Mouse (Mus musculus) neural tube, embryonic 10.5 days (tissue): ENCODE measurements around the gene Prcd.
A peak's percentile ranks its signal among the peaks of the same experiment; 100 is the strongest.
"Not testable (repeated sequence)": the region's sequence is repeated elsewhere in the genome, so short reads cannot be mapped to it uniquely, and the experiment has no call there.

Source experiments
- DNase-seq: peaks from one replicate; pipeline ENCODE4 v3.0.0-alpha.2; 2017; ENCODE audit warnings: low spot score; ENCODE audit errors: extremely low spot score

Prcd gene

DNA sequence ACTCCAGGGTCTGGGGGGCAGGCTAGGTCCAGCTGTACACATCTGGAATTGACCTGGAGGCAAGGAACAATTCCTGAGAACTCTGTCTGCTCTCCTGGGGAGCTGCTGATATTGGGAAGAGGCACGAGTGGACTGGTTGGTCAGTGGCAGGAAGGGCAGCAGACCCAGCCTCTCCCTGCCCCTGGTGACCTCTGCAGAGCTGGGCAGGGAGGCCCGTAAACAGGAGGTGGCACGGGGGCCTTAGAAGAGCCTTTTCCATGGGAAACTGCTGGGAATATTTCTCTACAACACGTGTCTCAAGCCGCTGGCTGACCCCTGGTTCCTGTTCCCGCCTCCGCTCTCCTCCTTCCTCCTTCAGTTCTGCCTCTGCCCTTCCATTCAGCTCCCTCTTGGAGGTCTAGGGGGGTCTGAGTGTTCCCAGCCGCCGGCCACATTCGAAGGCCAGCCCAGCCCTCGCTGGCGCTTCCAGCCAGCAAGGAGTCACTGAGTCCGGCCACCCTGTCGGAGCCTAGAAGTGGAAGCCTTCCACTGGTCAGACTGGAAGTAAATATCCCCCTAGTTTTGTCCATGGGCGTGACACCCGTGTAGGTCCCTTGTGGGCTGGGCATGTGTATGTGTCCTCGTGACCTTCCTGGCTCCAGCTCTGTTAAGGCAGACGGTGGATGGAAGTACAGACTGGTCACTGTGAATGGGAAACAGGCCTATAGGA is 5.0 kb upstream of the Prcd start:
- DNase-seq = no peak

DNA sequence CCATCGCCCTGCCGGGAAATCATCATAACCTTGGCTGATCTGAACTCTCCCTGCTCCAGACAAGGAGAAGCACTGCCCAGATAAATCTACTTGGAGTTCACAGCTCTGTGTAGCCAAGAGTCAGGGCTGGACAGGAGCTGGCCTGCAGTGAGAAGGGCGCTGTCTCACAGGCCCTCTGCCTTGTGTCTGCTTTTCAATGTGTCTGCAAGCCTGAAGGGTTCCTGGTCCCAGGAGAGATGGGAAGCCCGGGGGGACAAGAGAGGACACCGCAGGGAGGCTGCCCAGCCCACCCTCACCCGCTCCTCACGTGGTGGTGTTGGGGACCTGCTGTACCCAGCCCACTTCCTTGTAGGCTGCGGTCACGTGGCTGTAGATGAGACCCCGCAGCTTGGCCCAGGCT is 4.4 kb upstream of the Prcd start:
- no peak for DNase-seq

DNA sequence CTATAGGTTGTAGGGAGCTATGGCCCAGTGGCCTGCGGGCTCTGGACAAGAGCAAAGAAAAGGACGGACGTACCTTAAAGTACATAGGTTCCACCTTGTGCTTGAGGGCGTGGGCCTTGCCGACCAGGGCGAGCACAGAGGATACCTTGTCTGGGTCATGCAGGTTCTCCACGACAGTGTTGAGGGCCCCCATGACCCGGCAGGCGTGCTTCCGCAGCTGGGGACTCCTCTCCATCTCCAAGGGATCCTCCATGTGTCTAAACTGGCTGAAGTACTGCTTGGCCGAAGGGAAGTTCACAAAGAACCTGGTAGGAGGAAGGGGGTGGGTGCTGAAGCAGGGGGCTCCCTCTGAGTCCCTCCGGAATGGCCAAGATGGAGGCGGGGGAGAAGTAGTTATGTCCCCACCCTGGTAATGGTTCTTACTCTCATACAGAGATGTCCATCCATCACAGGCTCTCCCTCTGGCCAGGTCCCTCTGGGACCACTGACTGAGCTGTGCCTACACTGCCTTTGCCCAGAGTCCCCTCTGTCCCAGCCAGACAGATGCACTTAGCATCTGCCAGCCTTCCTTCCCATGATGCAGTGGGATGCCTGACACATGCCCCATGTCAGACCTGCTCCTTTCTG is 3.5 kb upstream of the Prcd start:
- no peak for DNase-seq

DNA sequence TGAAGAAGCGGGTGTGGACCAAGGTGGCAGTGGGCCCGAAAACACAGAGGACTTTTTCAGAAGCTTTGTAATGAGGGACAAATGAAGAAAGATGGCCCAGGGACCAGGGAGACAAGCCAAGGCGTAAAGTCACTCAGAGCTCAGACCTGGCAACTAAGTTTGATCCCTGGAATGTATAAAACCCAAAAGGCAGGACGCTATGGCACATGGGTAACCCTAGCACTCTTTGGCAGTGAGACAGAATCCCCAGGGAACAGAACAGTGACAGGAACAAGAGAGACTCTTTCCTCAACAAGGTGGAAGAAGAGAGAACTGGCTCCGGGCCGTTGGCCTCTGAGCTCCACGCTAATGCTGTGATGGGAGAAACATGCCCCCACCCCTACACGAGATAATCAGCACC is 2.5 kb upstream of the Prcd start:
- no peak for DNase-seq

DNA sequence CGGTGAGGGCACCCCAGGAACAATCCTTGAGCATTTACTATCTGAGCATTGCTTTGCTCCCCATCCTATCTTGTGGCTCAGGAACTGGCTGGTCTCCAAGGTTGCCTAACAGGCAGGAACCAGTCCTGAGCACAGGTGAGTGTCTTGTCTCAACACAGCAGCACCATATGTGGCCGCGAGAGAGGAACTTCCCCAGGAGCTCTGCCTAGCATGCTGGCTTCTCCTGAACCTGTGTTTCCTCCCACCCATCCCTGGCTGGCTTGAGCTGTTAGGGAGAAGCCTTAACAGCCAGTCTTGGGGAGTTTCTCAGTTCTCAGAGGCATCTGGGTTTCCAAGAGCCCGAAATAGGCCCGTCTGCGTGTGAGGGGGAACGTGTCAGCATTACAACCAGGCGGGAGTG is 2.0 kb upstream of the Prcd start:
- no peak for DNase-seq

DNA sequence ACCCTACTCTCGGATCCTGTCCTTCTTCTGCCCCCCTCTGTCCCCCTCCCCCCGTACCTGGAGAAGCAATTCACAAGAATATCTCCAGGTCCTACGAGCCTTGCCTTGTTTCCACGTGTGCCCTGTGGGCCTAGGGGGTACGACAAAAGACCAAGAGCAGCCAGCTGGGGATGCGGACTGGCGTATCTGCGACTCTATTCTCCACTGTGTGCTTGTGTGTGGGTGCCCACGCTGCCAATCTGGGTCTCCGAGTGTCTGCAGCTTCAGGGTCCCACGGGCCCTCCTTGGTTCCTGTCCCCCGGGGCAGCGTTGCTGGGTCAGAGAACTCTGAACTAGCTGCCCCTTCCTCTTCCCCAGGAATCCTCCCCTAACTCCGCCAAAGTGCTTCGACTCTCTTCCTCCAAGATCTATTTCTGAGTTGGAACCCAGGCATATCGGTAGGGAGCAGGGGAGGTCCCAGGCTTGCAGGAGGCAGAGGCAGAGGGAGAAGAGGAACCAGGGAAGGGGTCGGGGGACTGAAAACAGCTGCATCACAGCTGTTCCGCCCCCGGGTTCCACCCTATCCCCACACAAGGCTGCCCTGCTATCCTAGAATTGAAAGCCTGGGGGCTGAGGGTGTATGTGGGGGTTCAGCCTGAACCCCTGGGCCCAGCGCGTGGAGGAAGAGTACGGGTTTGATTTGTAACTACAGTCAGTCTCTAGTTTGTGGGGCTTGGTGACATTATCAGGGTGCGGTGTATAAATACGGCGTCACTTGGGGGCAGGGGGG is 820 bp upstream of the Prcd start:
- DNase-seq = no peak

DNA sequence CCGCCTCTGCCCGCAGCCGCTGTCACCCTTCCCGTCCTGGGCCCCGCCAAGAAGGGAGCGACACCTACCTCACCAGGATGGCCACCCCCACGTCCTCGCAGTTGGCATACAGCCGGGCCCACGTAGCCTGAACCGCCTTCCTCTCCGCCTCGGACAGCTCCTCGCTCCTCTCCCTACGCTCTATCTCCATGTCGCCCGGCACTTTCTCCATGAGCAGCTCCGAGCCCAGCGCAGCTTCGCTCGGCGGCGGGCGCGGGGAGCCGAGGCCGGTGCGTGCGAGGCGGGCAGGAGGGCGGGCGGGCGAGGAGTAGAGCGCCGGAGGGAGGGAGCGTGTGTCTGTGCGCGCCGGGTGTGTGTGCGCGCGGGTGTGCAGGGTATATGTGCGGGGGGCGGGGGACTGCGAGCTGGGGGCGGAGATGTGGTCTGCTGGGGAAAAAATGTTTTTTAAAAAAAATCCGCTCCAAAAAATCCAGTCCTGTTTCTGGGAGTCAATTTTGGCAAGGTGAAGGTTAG is 431 bp downstream of the Prcd start:
- peak; percentile 61 for DNase-seq

DNA sequence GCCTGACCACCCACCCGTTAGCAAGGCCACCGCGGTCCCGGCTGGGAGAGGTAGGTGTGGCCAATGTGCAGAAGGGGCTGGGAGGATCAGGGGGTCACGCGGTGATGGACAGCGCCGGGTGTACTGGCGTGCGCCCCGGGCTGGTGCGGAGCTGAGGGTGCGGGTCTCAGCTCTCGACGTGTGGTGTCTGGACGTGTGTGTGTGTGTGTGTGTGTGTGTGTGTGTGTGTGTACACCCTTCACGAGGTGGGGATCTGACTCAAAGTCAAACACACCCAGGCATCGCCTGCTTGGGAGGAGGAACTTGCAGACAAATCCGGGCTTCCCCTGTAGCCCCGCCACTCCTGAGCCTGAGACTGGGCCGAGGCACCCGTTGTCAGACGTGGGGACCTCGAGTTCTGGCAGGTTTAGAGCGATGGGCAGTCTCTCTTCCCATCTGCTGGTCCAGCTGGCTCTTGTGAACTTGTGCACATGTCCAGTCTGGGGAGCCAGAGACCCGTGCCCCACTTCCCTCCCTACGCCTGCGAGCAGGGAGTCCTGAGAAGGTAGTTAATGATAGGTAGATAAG is 1.0 kb downstream of the Prcd start, which contains the start of gene Cygb:
Gene Cygb (minus strand): TSS at position 59 of the 567 bp plus-strand sequence.
- DNase-seq = peak; percentile 55

DNA sequence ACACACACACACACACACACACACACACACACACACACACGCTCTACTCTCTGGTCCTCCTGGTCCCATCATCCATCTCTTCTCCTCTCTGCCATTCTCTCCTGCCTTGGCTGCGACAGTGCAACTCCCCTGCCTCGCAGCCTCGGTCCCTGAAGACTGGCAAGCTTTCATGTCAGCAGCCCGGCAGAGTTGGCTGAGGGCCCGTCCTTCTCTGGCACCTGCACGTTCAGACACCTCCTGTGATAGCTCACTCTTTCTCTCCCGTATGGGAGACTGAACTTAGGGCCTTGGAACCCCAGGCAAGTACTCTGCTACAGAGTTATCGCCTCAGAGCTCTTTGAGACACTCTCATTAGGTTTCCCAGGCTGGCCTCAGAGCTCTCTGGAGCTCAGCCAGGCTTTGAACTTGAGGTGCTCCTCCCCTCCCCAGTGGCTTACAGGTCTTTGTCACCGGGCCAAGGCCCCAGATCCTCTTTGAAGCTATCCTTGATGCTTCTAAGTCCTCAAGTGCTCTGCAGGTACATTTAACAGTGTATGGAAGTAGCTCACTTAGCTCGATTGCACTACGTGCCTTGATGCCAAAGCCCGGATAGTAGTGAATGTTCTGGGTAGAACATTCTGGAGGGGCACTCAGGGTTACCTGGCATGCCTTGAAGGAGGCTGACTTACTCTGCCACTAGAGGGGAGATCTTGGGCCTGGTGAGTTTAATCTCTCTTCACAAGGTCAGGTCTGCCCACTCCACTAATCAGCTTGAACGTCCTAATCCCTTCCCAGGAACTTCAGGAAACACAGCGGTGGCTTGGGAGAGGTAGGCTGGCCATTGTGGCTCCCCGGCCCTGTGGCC is 3.2 kb downstream of the Prcd start:
- no peak for DNase-seq

DNA sequence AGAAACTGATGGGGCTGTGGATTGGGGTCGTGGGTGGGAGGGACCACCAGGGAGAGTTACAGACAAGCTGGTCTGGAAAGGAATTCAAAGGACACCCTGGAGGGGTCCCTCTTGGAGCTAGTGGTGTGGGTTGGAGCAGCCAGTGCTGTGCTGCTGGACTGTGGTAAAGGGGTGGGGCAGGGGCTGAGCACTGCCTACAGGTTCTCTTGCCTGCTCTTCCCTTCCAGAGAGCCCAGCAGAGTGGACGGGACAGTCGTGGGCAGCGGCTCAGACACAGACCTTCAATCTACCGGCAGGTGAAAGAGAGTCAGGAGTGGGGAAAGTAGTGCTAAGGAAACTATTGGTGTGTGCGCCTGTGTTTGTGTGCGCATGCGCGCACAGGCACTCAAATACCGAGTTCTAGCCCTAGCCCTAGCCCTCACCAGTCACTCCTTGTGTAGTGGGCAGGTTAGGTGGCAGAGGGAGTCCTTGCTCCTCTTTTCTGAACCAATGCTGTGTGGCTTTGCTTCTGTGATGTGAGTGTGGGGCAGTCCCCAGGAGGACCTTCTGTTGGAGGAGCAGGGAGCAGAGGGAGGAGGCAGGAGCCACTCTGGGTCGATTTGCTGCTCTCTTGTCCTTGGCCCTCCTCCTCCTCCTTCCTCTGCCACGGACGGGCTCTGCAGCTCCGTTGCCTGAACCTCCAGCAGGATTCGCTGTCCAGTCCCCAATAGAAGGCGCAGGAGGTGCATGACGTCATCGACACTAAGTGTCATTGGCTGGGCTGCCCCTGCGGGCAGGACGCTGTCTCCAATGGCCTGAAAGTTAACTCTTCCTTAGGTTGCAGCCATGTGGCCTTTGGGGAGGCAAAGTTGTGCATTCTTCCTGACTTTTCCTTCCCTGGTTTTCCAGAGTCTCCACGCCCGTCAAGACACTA is 4.2 kb downstream of the Prcd start:
- DNase-seq = peak; percentile 88

DNA sequence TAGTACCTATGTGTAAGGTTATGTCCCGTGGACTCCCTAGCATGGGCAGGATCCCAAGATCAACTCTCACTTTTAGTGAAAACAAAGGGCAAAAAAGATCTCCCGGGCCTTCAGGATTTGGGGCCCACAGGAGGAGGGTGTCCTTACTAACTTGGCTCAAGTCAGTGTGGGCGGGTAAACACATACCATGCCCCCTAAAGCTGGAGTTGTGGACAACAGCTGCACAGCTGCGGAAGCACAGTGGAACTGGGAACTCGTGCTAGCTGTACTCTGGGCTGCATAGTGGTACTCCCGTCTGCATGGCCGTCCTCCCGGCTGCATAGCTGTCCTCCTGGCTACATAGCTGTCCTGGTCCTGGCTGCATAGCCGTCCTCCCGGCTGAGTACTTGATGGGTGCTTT is 4.9 kb downstream of the Prcd start:
- DNase-seq = no peak

DNA sequence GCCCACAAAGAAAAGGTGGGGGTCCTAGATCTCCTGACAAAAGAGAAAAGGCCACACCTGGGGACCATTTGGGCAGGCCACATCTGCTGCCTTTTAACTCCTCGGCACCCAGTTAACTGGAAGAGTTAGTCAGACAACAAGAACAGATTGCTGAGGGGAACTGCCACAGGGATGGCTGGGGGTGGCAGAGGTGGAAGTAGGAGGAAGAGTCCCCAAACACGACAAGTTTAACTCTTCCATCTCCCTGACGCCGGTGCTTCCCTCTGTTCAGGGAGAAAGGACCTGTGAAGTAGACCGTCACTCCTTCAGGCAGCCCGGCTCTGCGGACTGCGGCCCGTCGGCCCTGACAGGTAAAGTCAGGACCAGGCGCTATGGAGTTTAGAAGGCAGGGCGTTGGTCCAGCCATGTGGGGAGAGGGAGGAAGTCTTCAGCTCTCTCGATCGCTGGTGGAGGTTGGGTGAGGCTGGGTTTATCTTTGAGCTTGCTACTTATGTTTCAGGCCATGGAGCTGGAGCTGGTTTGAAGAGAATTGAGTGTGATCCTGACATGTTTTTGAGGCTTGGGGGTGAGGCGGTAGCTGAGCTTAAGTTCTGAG is 5.8 kb downstream of the Prcd start:
- DNase-seq = no peak

DNA sequence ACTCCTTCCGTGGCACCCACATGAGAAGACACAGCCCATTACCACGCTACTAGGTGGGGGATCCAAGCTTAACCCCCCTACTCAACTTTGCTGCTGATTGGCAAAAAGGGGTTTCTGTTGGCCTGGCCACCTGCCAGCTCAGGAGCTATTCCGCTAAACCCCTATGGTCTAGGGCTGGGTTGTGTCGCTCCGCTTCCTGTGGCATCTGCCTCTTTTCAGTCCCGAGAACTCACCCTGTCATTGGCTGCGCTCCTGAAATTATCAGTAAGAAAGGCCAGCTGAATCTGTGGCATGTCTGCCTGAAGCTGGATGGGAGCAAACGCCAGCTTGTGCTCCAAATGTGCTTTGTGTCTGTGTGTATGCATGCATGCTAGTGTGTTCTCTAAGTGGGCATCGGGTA is 6.8 kb downstream of the Prcd start:
- DNase-seq = no peak

DNA sequence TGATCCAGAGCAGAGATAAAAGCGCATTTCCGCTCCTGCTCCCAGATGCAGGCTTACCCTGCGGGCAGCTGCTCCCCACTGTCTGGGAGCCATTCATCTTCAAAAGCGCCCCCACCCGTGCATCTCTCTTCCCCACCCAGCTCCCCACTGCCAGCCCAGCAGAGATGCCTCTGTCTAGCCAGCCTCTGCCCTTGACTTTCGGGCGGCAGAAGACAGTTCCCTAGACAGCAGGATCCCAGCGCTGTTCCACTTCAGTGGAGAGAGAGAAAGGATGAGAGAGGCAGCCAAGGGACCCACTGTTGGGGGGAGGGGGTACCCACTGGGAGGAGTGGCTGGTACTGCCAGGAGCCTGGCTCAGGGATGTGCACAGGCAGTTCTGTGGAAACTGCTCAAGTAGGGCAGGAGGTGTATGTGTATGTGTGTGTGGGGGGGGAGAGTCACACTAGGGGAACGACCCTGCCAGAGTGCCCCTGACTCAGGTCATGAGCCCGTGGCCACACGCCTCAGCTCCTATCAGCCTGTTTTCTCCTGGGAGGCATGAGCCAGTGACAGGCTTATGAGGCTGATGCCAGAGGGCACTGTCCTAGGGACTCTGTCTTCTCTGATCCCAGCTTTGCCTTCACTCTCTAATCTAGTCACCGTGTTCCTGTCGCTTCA is 8.1 kb downstream of the Prcd start:
- no peak for DNase-seq

DNA sequence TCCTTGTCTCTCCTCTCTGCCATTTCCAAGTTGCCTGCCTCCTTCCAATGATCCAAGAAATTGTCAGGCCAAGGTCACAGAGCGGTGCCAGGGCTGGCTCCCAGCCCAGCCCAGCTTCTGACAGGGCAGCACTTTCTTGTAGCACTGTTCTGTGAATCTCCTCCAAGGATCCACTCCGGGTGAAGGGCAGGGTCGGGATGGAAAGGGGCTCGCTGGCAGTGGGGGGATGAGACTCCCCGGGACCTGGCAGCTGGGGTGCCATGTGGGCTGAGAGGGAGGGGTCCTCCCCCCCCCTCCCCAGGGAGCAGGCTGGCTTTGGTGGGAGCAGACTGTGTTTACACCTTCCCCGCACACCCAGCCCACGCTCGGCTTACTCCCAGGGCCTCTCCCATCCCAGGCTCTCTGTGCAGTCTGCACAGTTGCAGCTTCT is 8.6 kb downstream of the Prcd start:
- DNase-seq = no peak

DNA sequence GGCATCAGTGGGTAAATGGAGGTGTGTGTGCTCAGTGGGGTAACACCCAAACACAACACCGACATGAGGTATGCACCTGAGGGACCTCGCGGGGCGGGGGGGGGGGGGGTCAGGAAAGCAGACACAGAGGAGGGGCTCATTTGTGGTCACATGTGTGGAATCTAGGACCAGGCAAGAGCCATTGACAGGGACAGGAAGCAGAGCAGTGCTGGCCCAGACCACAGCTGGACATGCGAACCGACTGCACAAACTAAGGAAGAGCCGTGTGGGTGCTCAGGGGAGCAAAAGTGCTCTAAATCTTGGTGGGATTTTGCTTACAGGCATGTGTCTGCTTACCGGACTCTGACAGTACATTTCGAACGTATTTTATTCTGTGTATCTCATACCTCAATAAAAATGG is 12.0 kb downstream of the Prcd start:
- no peak for DNase-seq

DNA sequence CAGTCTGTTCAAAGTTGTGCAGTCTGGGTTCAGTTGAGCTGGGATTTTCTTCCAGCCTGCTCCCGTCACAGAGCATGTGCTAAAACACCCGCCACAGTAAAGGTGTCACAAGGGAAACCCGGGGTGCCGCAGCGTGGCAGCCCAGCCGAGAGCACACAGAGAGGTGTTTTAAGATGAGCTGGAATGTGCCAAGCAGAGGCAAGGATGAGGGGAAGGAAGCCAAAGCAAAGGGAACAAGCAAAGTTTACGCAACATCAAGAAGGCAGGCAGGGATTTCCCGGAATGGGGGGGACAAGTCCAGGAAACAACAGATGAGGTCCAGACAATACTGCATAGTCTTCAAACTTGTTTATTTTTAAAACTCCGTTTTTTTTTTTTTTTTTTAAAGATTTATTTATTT is 13.2 kb downstream of the Prcd start:
- DNase-seq = no peak

DNA sequence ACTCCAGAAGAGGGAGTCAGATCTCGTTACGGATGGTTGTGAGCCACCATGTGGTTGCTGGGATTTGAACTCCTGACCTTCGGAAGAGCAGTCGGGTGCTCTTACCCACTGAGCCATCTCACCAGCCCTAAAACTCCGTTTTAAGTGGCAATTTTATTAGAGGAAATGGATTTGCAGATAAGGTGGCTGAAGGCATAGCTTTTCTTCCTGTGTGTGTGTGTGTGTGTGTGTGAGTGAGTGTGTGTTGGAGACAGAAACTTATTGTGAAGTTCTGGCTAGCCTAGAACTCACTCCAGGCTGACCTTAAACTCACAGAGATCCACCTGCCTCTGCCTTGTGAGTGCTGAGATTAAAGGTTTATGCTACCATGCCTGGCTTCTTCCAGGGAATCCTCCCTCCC is 13.7 kb downstream of the Prcd start:
- DNase-seq = not testable (repeated sequence)

DNA sequence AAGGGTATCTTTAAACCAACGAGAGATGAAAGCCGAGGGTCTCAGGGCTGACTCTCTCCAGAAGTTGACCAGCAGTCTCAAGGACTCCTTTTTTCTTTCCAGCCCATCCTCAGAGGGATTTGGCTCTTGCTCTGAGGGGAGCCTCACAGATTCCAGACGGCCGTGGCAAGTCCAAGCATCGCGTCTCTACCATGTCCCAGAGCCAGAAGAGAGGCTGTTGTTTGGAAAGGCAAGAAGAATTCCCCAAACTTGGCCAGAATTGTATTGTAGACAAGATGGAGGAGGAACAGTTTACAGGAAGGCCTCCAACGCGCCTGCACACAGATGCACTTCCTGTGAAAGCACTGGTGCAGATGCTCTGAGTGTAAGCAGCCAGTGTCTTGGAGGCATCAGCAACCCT is 14.6 kb downstream of the Prcd start:
- no peak for DNase-seq
